ENCODE assay signal across 8 mouse cellular contexts in the genomic region with DNA sequence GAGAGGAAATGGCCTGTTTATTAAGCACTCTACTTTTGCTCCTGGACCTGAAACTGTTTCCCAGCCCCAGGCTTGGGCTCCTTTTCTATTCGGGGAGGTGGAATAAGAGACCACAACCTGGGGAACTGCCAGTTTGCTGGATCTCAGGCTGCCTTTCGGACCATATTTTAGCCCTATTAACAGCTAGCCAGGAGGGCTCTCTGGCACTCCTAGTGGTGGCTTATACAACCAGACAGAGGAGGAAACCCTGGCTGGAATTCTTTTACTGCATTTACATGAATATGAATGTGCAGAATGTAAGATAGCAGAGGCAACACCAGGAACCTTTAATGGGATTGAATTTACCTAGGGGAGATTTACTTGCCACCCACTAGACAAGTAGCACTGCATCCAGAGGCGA.
A peak's percentile ranks its signal among the peaks of the same experiment; 100 is the strongest.
DNase-seq lines count a peak whose midpoint lies in the region; ATAC-seq lines count a peak whose summit lies in the region.

No protein-coding gene starts in this region.

- 64% methylated on average over 3 of the region's 3 CpGs for WGBS in heart, embryonic 13.5 days
- 56% methylated on average over 3 of the region's 3 CpGs for WGBS in heart, embryonic 12.5 days

- H3K4me2 ChIP-seq in heart, embryonic 13.5 days, result no peak overlapping the region
- H3K4me2 ChIP-seq in heart, embryonic 12.5 days, result no peak overlapping the region

- H3K36me3 ChIP-seq in heart, embryonic 13.5 days, result no peaks in the 10 kb centered on the region
- H3K36me3 ChIP-seq in heart, embryonic 12.5 days, result no peaks in the 10 kb centered on the region
- H3K36me3 ChIP-seq in splenic B cell, adult 2 months (ENCODE audit: control insufficient read depth, insufficient read depth, low read length, poor library complexity, severe bottlenecking), result no peaks in the 10 kb centered on the region

- H3K9ac ChIP-seq in heart, embryonic 13.5 days, result no peak overlapping the region
- no peak overlapping the region for H3K9ac ChIP-seq in heart, embryonic 12.5 days

- no peaks in the 10 kb centered on the region for H3K27me3 ChIP-seq in heart, embryonic 13.5 days (replicated peaks)
- no peaks in the 10 kb centered on the region for H3K27me3 ChIP-seq in heart, embryonic 12.5 days (replicated peaks)
- H3K27me3 ChIP-seq in splenic B cell, adult 2 months (ENCODE audit: control insufficient read depth, insufficient read depth, low read length, poor library complexity, severe bottlenecking), result no peaks in the 10 kb centered on the region

- H3K4me1 ChIP-seq in heart, embryonic 13.5 days, result peaks cover 51% of the 10 kb centered on the region
- H3K4me1 ChIP-seq in heart, embryonic 12.5 days (replicated peaks), result peaks cover 43% of the 10 kb centered on the region

- no peaks in the 10 kb centered on the region for H3K9me3 ChIP-seq in heart, embryonic 13.5 days
- H3K9me3 ChIP-seq in heart, embryonic 12.5 days (replicated peaks), result no peaks in the 10 kb centered on the region

- no peak overlapping the region for H3K4me3 ChIP-seq in heart, embryonic 13.5 days
- H3K4me3 ChIP-seq in heart, embryonic 12.5 days, result no peak overlapping the region

- 0 out of 2 replicates have a peak overlapping the region, but pooled peaks have one; percentile 9 for H3K27ac ChIP-seq in heart, embryonic 13.5 days (replicated peaks)
- H3K27ac ChIP-seq in heart, embryonic 12.5 days (ENCODE audit: poor library complexity, severe bottlenecking), result no peak overlapping the region

- no peak for ATAC-seq in heart, embryonic 13.5 days (ENCODE audit: extremely low read depth, insufficient number of reproducible peaks, low FRiP score, low TSS enrichment)
- no peak for ATAC-seq in heart, embryonic 12.5 days (ENCODE audit: insufficient number of reproducible peaks, low FRiP score)
- ATAC-seq in common myeloid progenitor, adult 5-6 weeks (replicated peaks; ENCODE audit: low read depth, poor library complexity, severe bottlenecking), result peak; percentile 73

- DNase-seq in right cerebral cortex, postnatal 4 days, result peak; percentile 11
- DNase-seq in right cerebral cortex, postnatal 36 days (ENCODE audit: low spot score in 2 of 2), result no peak
- DNase-seq in kidney, postnatal 36 days, result peak; percentile 28 to 59
- peak; percentile 58 for DNase-seq in splenic B cell, adult 2 months (ENCODE audit: low read depth, low spot score)
- no peak for DNase-seq in adrenal gland, postnatal 14 days

Comparison
In these comparisons a context has a peak if more than half of its experiments do, and no peak if none do; other contexts are left out.
1. DNase-seq: peak in right cerebral cortex, postnatal 4 days (single experiment), kidney, postnatal 36 days (2 of 2) and splenic B cell, adult 2 months (single experiment); none in right cerebral cortex, postnatal 36 days (0 of 2) and adrenal gland, postnatal 14 days (single experiment).